Mouse (Mus musculus): Measurements from ENCODE around the gene Tent5b. TPM values are rescaled to one million over a fixed set of nuclear protein-coding genes. Genes with fewer than 3 reads are reported as not detected.

The Tent5b gene
- total and polyA plus RNA-seq, 3 experiments, result not detected

- ATAC-seq (ENCODE audit: extremely low read depth, insufficient number of reproducible peaks, low FRiP score, poor library complexity, severe bottlenecking) (no peak), DNase-seq (ENCODE audit: low spot score) (no peak)
- Histone ChIP-seq H3K36me3 (replicated peaks) (no peaks in the 10 kb centered on the region), H3K27me3 (ENCODE audit: insufficient read depth, low read length) (peaks cover 40% of the 10 kb centered on the region), H3K4me1 (ENCODE audit: insufficient read depth, low read depth, low read length) (no peaks in the 10 kb centered on the region), H3K4me3 (ENCODE audit: low read depth, low read length) (no peak overlapping the region), H3K9me3 (replicated peaks) (no peaks in the 10 kb centered on the region)
- TF ChIP-seq GATA2 (IDR thresholded peaks at IDR 0.05; ENCODE audit: borderline replicate concordance, low read depth, low read length) (no peak), CTCF (IDR thresholded peaks at IDR 0.05; ENCODE audit: low read depth, low read length) (no peak), TAL1 (conservative IDR thresholded peaks at IDR 0.05; ENCODE audit: low read depth, low read length) (no peak), POLR2AphosphoS5 (IDR thresholded peaks at IDR 0.05; ENCODE audit: insufficient replicate concordance, low read depth, low read length) (no peak), GATA1 (IDR thresholded peaks at IDR 0.05; ENCODE audit: borderline replicate concordance, low read length) (no peak)
Observed at GRCm38 (mm10) chr4:133440377-133440795, 39.5 kb upstream of the Tent5b start.

- DNase-seq (ENCODE audit: low spot score) (no peak), ATAC-seq (ENCODE audit: extremely low read depth, insufficient number of reproducible peaks, low FRiP score, poor library complexity, severe bottlenecking) (no peak)
- peaks cover 44% of the 10 kb centered on the region for H3K27me3 ChIP-seq (ENCODE audit: insufficient read depth, low read length)
- no peaks in the 10 kb centered on the region for H3K36me3 ChIP-seq (replicated peaks)
- H3K9me3 ChIP-seq (replicated peaks), result no peaks in the 10 kb centered on the region
- no peak overlapping the region for H3K4me3 ChIP-seq (ENCODE audit: low read depth, low read length)
- TF ChIP-seq GATA1 (IDR thresholded peaks at IDR 0.05; ENCODE audit: borderline replicate concordance, low read length), result no peak
- TF ChIP-seq TAL1 (conservative IDR thresholded peaks at IDR 0.05; ENCODE audit: low read depth, low read length), result no peak
- TF ChIP-seq CTCF (IDR thresholded peaks at IDR 0.05; ENCODE audit: low read depth, low read length), result no peak
- TF ChIP-seq POLR2AphosphoS5 (IDR thresholded peaks at IDR 0.05; ENCODE audit: insufficient replicate concordance, low read depth, low read length), result no peak
- TF ChIP-seq GATA2 (IDR thresholded peaks at IDR 0.05; ENCODE audit: borderline replicate concordance, low read depth, low read length), result no peak
- peaks cover 2% of the 10 kb centered on the region; the same call in 1 of the 2 replicates for H3K4me1 ChIP-seq (ENCODE audit: insufficient read depth, low read depth, low read length)
Observed at GRCm38 (mm10) chr4:133442194-133442593, 37.7 kb upstream of the Tent5b start.

- no peak overlapping the region for H3K4me3 ChIP-seq (ENCODE audit: low read depth, low read length)
- ATAC-seq (ENCODE audit: extremely low read depth, insufficient number of reproducible peaks, low FRiP score, poor library complexity, severe bottlenecking), result no peak
- DNase-seq (ENCODE audit: low spot score), result no peak
- TF ChIP-seq CTCF (IDR thresholded peaks at IDR 0.05; ENCODE audit: low read depth, low read length) (no peak), GATA2 (IDR thresholded peaks at IDR 0.05; ENCODE audit: borderline replicate concordance, low read depth, low read length) (no peak), GATA1 (IDR thresholded peaks at IDR 0.05; ENCODE audit: borderline replicate concordance, low read length) (no peak), TAL1 (conservative IDR thresholded peaks at IDR 0.05; ENCODE audit: low read depth, low read length) (no peak), POLR2AphosphoS5 (IDR thresholded peaks at IDR 0.05; ENCODE audit: insufficient replicate concordance, low read depth, low read length) (no peak)
- no peaks in the 10 kb centered on the region for H3K9me3 ChIP-seq (replicated peaks)
- H3K4me1 ChIP-seq (ENCODE audit: insufficient read depth, low read depth, low read length), result peaks cover 2% of the 10 kb centered on the region; the same call in 1 of the 2 replicates
- H3K36me3 ChIP-seq (replicated peaks), result no peaks in the 10 kb centered on the region
- H3K27me3 ChIP-seq (ENCODE audit: insufficient read depth, low read length), result peaks cover 50% of the 10 kb centered on the region
Observed at GRCm38 (mm10) chr4:133443085-133443484, 36.8 kb upstream of the Tent5b start.

- Histone ChIP-seq H3K9me3 (replicated peaks) (no peaks in the 10 kb centered on the region), H3K27me3 (ENCODE audit: insufficient read depth, low read length) (peaks cover 46% of the 10 kb centered on the region), H3K4me1 (ENCODE audit: insufficient read depth, low read depth, low read length) (peaks cover 8% of the 10 kb centered on the region; the same call in 1 of the 2 replicates), H3K4me3 (ENCODE audit: low read depth, low read length) (no peak overlapping the region), H3K36me3 (replicated peaks) (no peaks in the 10 kb centered on the region)
- ATAC-seq (ENCODE audit: extremely low read depth, insufficient number of reproducible peaks, low FRiP score, poor library complexity, severe bottlenecking) (no peak), DNase-seq (ENCODE audit: low spot score) (no peak)
- TF ChIP-seq GATA1 (IDR thresholded peaks at IDR 0.05; ENCODE audit: borderline replicate concordance, low read length) (no peak), CTCF (IDR thresholded peaks at IDR 0.05; ENCODE audit: low read depth, low read length) (no peak), TAL1 (conservative IDR thresholded peaks at IDR 0.05; ENCODE audit: low read depth, low read length) (no peak), GATA2 (IDR thresholded peaks at IDR 0.05; ENCODE audit: borderline replicate concordance, low read depth, low read length) (no peak), POLR2AphosphoS5 (IDR thresholded peaks at IDR 0.05; ENCODE audit: insufficient replicate concordance, low read depth, low read length) (no peak)
Observed at GRCm38 (mm10) chr4:133445727-133446126, 34.2 kb upstream of the Tent5b start.

- TF ChIP-seq GATA1 (IDR thresholded peaks at IDR 0.05; ENCODE audit: borderline replicate concordance, low read length), result no peak
- no peak for TF ChIP-seq CTCF (IDR thresholded peaks at IDR 0.05; ENCODE audit: low read depth, low read length)
- no peak for TF ChIP-seq TAL1 (conservative IDR thresholded peaks at IDR 0.05; ENCODE audit: low read depth, low read length)
- TF ChIP-seq POLR2AphosphoS5 (IDR thresholded peaks at IDR 0.05; ENCODE audit: insufficient replicate concordance, low read depth, low read length), result no peak
- TF ChIP-seq GATA2 (IDR thresholded peaks at IDR 0.05; ENCODE audit: borderline replicate concordance, low read depth, low read length), result no peak
- DNase-seq (ENCODE audit: low spot score) (no peak), ATAC-seq (ENCODE audit: extremely low read depth, insufficient number of reproducible peaks, low FRiP score, poor library complexity, severe bottlenecking) (no peak)
- H3K4me1 ChIP-seq (ENCODE audit: insufficient read depth, low read depth, low read length), result peaks cover 8% of the 10 kb centered on the region; the same call in 1 of the 2 replicates
- H3K4me3 ChIP-seq (ENCODE audit: low read depth, low read length), result no peak overlapping the region
- peaks cover 38% of the 10 kb centered on the region for H3K27me3 ChIP-seq (ENCODE audit: insufficient read depth, low read length)
- H3K36me3 ChIP-seq (replicated peaks), result no peaks in the 10 kb centered on the region
- H3K9me3 ChIP-seq (replicated peaks), result no peaks in the 10 kb centered on the region
Observed at GRCm38 (mm10) chr4:133447366-133447765, 32.6 kb upstream of the Tent5b start.

- Histone ChIP-seq H3K9me3 (replicated peaks) (no peaks in the 10 kb centered on the region), H3K27me3 (ENCODE audit: insufficient read depth, low read length) (peaks cover 38% of the 10 kb centered on the region), H3K36me3 (replicated peaks) (no peaks in the 10 kb centered on the region), H3K4me3 (ENCODE audit: low read depth, low read length) (no peak overlapping the region), H3K4me1 (ENCODE audit: insufficient read depth, low read depth, low read length) (peaks cover 8% of the 10 kb centered on the region; the same call in 1 of the 2 replicates)
- no peak for TF ChIP-seq GATA2 (IDR thresholded peaks at IDR 0.05; ENCODE audit: borderline replicate concordance, low read depth, low read length)
- no peak for TF ChIP-seq GATA1 (IDR thresholded peaks at IDR 0.05; ENCODE audit: borderline replicate concordance, low read length)
- TF ChIP-seq CTCF (IDR thresholded peaks at IDR 0.05; ENCODE audit: low read depth, low read length), result no peak
- no peak for TF ChIP-seq POLR2AphosphoS5 (IDR thresholded peaks at IDR 0.05; ENCODE audit: insufficient replicate concordance, low read depth, low read length)
- no peak for TF ChIP-seq TAL1 (conservative IDR thresholded peaks at IDR 0.05; ENCODE audit: low read depth, low read length)
- DNase-seq (ENCODE audit: low spot score), result no peak
- ATAC-seq (ENCODE audit: extremely low read depth, insufficient number of reproducible peaks, low FRiP score, poor library complexity, severe bottlenecking), result no peak
Observed at GRCm38 (mm10) chr4:133447967-133448366, 32.0 kb upstream of the Tent5b start.
